Mouse (Mus musculus) small intestine, adult 2 months (tissue): ENCODE measurements around the gene Mff. TPM values are rescaled to one million over a fixed set of nuclear protein-coding genes. Genes with fewer than 3 reads are reported as not detected.

ENCODE experiments used
- H3K27ac ChIP-seq: fragments of 200-500 bp; 2 replicates; pipeline ENCODE4 v1.5.1; 2012; ENCODE audit warnings: low read depth, low read length, control low read depth, inconsistent platforms; ENCODE audit not compliant: insufficient read depth
- H3K27me3 ChIP-seq: fragments of 200-500 bp; 2 replicates; pipeline ENCODE4 v1.6.1; 2012; ENCODE audit warnings: mild to moderate bottlenecking, moderate library complexity, low read length, inconsistent platforms; ENCODE audit not compliant: control insufficient read depth, insufficient read depth
- H3K36me3 ChIP-seq: fragments of 200-500 bp; 2 replicates; pipeline ENCODE4 v1.6.1; 2012; ENCODE audit warnings: mild to moderate bottlenecking, low read length, control low read depth, inconsistent platforms; ENCODE audit not compliant: control insufficient read depth, insufficient read depth
- H3K4me1 ChIP-seq: fragments of 200-500 bp; 2 replicates; pipeline ENCODE4 v1.6.1; 2012; ENCODE audit warnings: low read length, inconsistent platforms, mixed read lengths; ENCODE audit not compliant: control insufficient read depth, insufficient read depth, insufficient read length
- H3K4me3 ChIP-seq: fragments of 200-500 bp; 2 replicates; pipeline ENCODE4 v1.5.1; 2012; ENCODE audit warnings: low read depth, mild to moderate bottlenecking, control low read depth, inconsistent platforms, low read length, moderate library complexity
- CTCF ChIP-seq: fragments of 200-500 bp; IDR thresholded peaks from 2 replicates; pipeline ENCODE4 v1.5.1; 2012; ENCODE audit warnings: low read depth, mild to moderate bottlenecking, control low read depth, inconsistent platforms, low read length, moderate library complexity, mixed read lengths; ENCODE audit not compliant: insufficient replicate concordance, insufficient read length; ENCODE audit errors: extremely low read depth
- POLR2A ChIP-seq: fragments of 200-500 bp; IDR thresholded peaks from 2 replicates; pipeline ENCODE4 v1.6.1; 2012; ENCODE audit warnings: low read depth, mild to moderate bottlenecking, control low read depth, inconsistent platforms, low read length, moderate library complexity
- WGBS: fragments of 180-500 bp; shearing (Covaris S2); methylation state at CpG from one replicate; pipeline ENCODE4 v1.1.7; 2018; 5-methylcytosine and 5-hydroxymethylcytosine counted together
- polyA plus RNA-seq: library from polyadenylated mRNA; depleted of rRNA; stranded (reverse); fragments of >200 nt; gene quantifications from 2 replicates; pipeline ENCODE4 v1.2.3, GENCODE M21; 2012; rRNA removed

Gene Mff
- polyA plus RNA-seq, 1 experiment, result 31.7 TPM

GRCm38 (mm10) chr1:82795211-82795610 lies 70.5 kb downstream of the Mff start:
- WGBS, result 84% methylated on average over 2 of the region's 2 CpGs
- H3K36me3 ChIP-seq, result no peaks in the 10 kb centered on the region
- H3K27ac ChIP-seq, result 0 out of 2 replicates have a peak overlapping the region, but pooled peaks have one; percentile 28
- H3K27me3 ChIP-seq, result no peaks in the 10 kb centered on the region
- TF ChIP-seq CTCF (no peak), POLR2A (no peak)
- 0 out of 2 replicates have a peak, but pooled peaks cover 2% of the 10 kb centered on the region for H3K4me1 ChIP-seq
- no peak overlapping the region for H3K4me3 ChIP-seq

GRCm38 (mm10) chr1:82795702-82796443 lies 71.2 kb downstream of the Mff start:
- Histone ChIP-seq H3K36me3 (no peaks in the 10 kb centered on the region), H3K4me1 (0 out of 2 replicates have a peak, but pooled peaks cover 2% of the 10 kb centered on the region), H3K4me3 (no peak overlapping the region), H3K27me3 (no peaks in the 10 kb centered on the region), H3K27ac (0 out of 2 replicates have a peak overlapping the region, but pooled peaks have one; percentile 28)
- WGBS, result 64% methylated on average over 18 of the region's 18 CpGs
- TF ChIP-seq POLR2A, result no peak
- no peak for TF ChIP-seq CTCF

GRCm38 (mm10) chr1:82797088-82797487 lies 72.4 kb downstream of the Mff start:
- TF ChIP-seq CTCF (no peak), POLR2A (no peak)
- H3K4me3 ChIP-seq, result no peak overlapping the region
- 0 out of 2 replicates have a peak, but pooled peaks cover 2% of the 10 kb centered on the region for H3K4me1 ChIP-seq
- WGBS, result 91% methylated on average over 4 of the region's 4 CpGs
- no peaks in the 10 kb centered on the region for H3K36me3 ChIP-seq
- no peaks in the 10 kb centered on the region for H3K27me3 ChIP-seq
- no peak overlapping the region for H3K27ac ChIP-seq

- no peak for TF ChIP-seq POLR2A
- no peak overlapping the region for H3K27ac ChIP-seq
- 0 out of 2 replicates have a peak, but pooled peaks cover 2% of the 10 kb centered on the region for H3K4me1 ChIP-seq
- no peak overlapping the region for H3K4me3 ChIP-seq
- H3K36me3 ChIP-seq, result no peaks in the 10 kb centered on the region
- 45% methylated on average over 5 of the region's 5 CpGs for WGBS
- H3K27me3 ChIP-seq, result no peaks in the 10 kb centered on the region
Observed at GRCm38 (mm10) chr1:82798304-82798703, 73.6 kb downstream of the Mff start.

GRCm38 (mm10) chr1:82798922-82799321 lies 74.2 kb downstream of the Mff start:
- Histone ChIP-seq H3K27me3 (no peaks in the 10 kb centered on the region), H3K4me3 (no peak overlapping the region), H3K4me1 (0 out of 2 replicates have a peak, but pooled peaks cover 2% of the 10 kb centered on the region), H3K36me3 (no peaks in the 10 kb centered on the region), H3K27ac (no peak overlapping the region)
- TF ChIP-seq CTCF, result no peak
- TF ChIP-seq POLR2A, result no peak
- 55% methylated on average over 4 of the region's 4 CpGs for WGBS

- no peaks in the 10 kb centered on the region for H3K27me3 ChIP-seq
- no peak overlapping the region for H3K4me3 ChIP-seq
- H3K36me3 ChIP-seq, result no peaks in the 10 kb centered on the region
- 67% methylated on average over 12 of the region's 12 CpGs for WGBS
- no peaks in the 10 kb centered on the region for H3K4me1 ChIP-seq
- TF ChIP-seq POLR2A, result no peak
- TF ChIP-seq CTCF, result no peak
- no peak overlapping the region for H3K27ac ChIP-seq
Observed at GRCm38 (mm10) chr1:82801105-82801783, 76.6 kb downstream of the Mff start.

Other genes with a start within 250 kb of the Mff start
- 0.06 and 0.08 TPM in 2 replicates for gene Col4a4, start 138.0 kb upstream of the Mff start, polyA plus RNA-seq
- gene Col4a3, start 138.0 kb upstream of the Mff start, polyA plus RNA-seq, result 0.20 TPM in 2 replicates
- 38.1 and 224 TPM in 2 replicates for gene Tm4sf20, start 43.6 kb downstream of the Mff start, polyA plus RNA-seq
- not detected in 2 replicates for gene Gm47791, start 46.4 kb downstream of the Mff start, polyA plus RNA-seq
- gene Agfg1, start 114.6 kb downstream of the Mff start, polyA plus RNA-seq, result 28.4 and 46.7 TPM in 2 replicates
- 1.6 and 2.2 TPM in 2 replicates for gene A030005L19Rik, start 188.4 kb downstream of the Mff start, polyA plus RNA-seq
- gene A030014E15Rik, start 200.0 kb downstream of the Mff start, polyA plus RNA-seq, result not detected in 2 replicates
- not detected in 2 replicates for gene Gm6217, start 206.5 kb downstream of the Mff start, polyA plus RNA-seq
- not detected in 2 replicates for gene A030003K21Rik, start 218.5 kb downstream of the Mff start, polyA plus RNA-seq
- gene Gm7544, start 231.1 kb downstream of the Mff start, polyA plus RNA-seq, result not detected in 2 replicates
- gene Gm47955, start 235.4 kb downstream of the Mff start, polyA plus RNA-seq, result not detected in 2 replicates